Mouse (Mus musculus) midbrain, postnatal 0 days (tissue): ENCODE data around the gene Tdp2. TPM values are rescaled to one million over a fixed set of nuclear protein-coding genes. Genes with fewer than 3 reads are reported as not detected.

Experiments
- ATAC-seq: fragments of 200-750 bp; cut with Nextera tagmentation; 2 replicates; pipeline ENCODE4 v1.8.0; 2017; ENCODE audit warnings: moderate number of reproducible peaks, mild to moderate bottlenecking, moderate TSS enrichment, moderate library complexity; ENCODE audit not compliant: low FRiP score
- DNase-seq: peaks from one replicate; pipeline ENCODE4 v3.0.0-alpha.2; 2015; ENCODE audit warnings: low spot score
- H3K27ac ChIP-seq: fragments of 300-500 bp; sonication (generic); 2 replicates; pipeline ENCODE4 v1.5.1; 2014; ENCODE audit warnings: low read depth, mild to moderate bottlenecking, low read length, mixed read lengths
- H3K27me3 ChIP-seq: fragments of 300-500 bp; sonication (generic); 2 replicates; pipeline ENCODE4 v1.6.1; 2014; ENCODE audit warnings: low read length, control low read depth, mixed read lengths; ENCODE audit not compliant: insufficient read depth
- H3K36me3 ChIP-seq: fragments of 300-500 bp; sonication (generic); 2 replicates; pipeline ENCODE4 v1.6.1; 2014; ENCODE audit warnings: low read length, control low read depth, mixed read lengths; ENCODE audit not compliant: insufficient read depth
- H3K4me1 ChIP-seq: fragments of 300-500 bp; sonication (generic); 2 replicates; pipeline ENCODE4 v1.6.1; 2014; ENCODE audit warnings: mild to moderate bottlenecking, control low read depth, antibody characterized with exemption, low read length, mixed read lengths; ENCODE audit not compliant: insufficient read depth
- H3K4me2 ChIP-seq: fragments of 300-500 bp; sonication (generic); 2 replicates; pipeline ENCODE4 v1.6.1; 2014; ENCODE audit warnings: low read depth, mild to moderate bottlenecking, low read length, mixed read lengths; ENCODE audit not compliant: poor library complexity, severe bottlenecking
- H3K4me3 ChIP-seq: fragments of 300-500 bp; sonication (generic); 2 replicates; pipeline ENCODE4 v1.5.1; 2014; ENCODE audit warnings: low read depth, mild to moderate bottlenecking, low read length, moderate library complexity
- H3K9ac ChIP-seq: fragments of 300-500 bp; sonication (generic); replicated peaks from 2 replicates; pipeline ENCODE4 v1.6.1; 2014; ENCODE audit warnings: mild to moderate bottlenecking, low read length, moderate library complexity, mixed read lengths; ENCODE audit not compliant: poor library complexity, severe bottlenecking
- H3K9me3 ChIP-seq: fragments of 300-500 bp; sonication (generic); 2 replicates; pipeline ENCODE4 v1.6.1; 2016; ENCODE audit warnings: low read length, control low read depth
- CTCF ChIP-seq: IDR thresholded peaks from 2 replicates; pipeline ENCODE4 v1.5.1; 2016; ENCODE audit warnings: antibody characterized with exemption, mild to moderate bottlenecking
- WGBS: fragments of 180-500 bp; shearing (Covaris S2); extraction: QIAGEN DNeasy Blood & Tissue Kit; methylation state at CpG from one replicate; pipeline ENCODE4 v1.1.7; 2014; 5-methylcytosine and 5-hydroxymethylcytosine counted together
- polyA plus RNA-seq: library from polyadenylated mRNA; unstranded; fragments of >200 nt; fragmentation: Nextera tagmentation; extraction: Ambion mirVana; gene quantifications from 2 replicates; pipeline ENCODE4 v1.2.1, GENCODE M21; 2015
- total RNA-seq: library from RNA; depleted of rRNA; stranded (reverse); fragments of >200 nt; gene quantifications from 2 replicates; pipeline ENCODE4 v1.2.3, GENCODE M21; 2014; rRNA removed

Gene Tdp2
- total RNA-seq: 26.6 and 27.0 TPM in 2 replicates
- 25.5 and 28.5 TPM in 2 replicates for polyA plus RNA-seq

GRCm38 (mm10) chr13:24831353-24832130 lies at the start of gene Tdp2, which contains the start of gene Acot13:
Gene Tdp2, plus strand, starts transcription at chr13:24831679.
Gene Acot13, minus strand, starts transcription at chr13:24831540.
- peak; percentile 96 for ATAC-seq
- WGBS: under 1% methylated on average over 78 of the region's 90 CpGs

GRCm38 (mm10) chr13:24781916-24782315 lies 49.6 kb upstream of the Tdp2 start:
- DNase-seq (peak; percentile 43), ATAC-seq (no peak)
- Histone ChIP-seq H3K4me1 (no peaks in the 10 kb centered on the region), H3K36me3 (no peaks in the 10 kb centered on the region), H3K9me3 (no peaks in the 10 kb centered on the region), H3K27me3 (no peaks in the 10 kb centered on the region), H3K27ac (no peak overlapping the region), H3K4me2 (no peak overlapping the region), H3K9ac (no peak overlapping the region), H3K4me3 (no peak overlapping the region)
- WGBS: 61% methylated on average over 5 of the region's 5 CpGs
- TF ChIP-seq CTCF: no peak

More at GRCm38 (mm10) chr13:24831353-24832130, at the start of gene Tdp2, which contains the start of gene Acot13:
- H3K9me3 ChIP-seq: no peaks in the 10 kb centered on the region
- peak within 1 kb of the TSS; percentile 71 for H3K27ac ChIP-seq
- H3K4me1 ChIP-seq: peaks cover 7% of the 10 kb centered on the region; the same call in 1 of the 2 replicates
- no peaks in the 10 kb centered on the region for H3K27me3 ChIP-seq
- peak; percentile 33 for TF ChIP-seq CTCF
- H3K9ac ChIP-seq: peak within 1 kb of the TSS; percentile 71
- H3K4me2 ChIP-seq: peak within 1 kb of the TSS; percentile 86
- no peaks in the 10 kb centered on the region for H3K36me3 ChIP-seq
- peak within 1 kb of the TSS; percentile 72 for H3K4me3 ChIP-seq
- peak; percentile 97 for DNase-seq

GRCm38 (mm10) chr13:24786014-24786490 lies 45.4 kb upstream of the Tdp2 start:
- Histone ChIP-seq H3K4me3 (no peak overlapping the region), H3K9me3 (no peaks in the 10 kb centered on the region), H3K36me3 (no peaks in the 10 kb centered on the region), H3K9ac (no peak overlapping the region), H3K27ac (no peak overlapping the region), H3K4me2 (no peak overlapping the region), H3K4me1 (no peaks in the 10 kb centered on the region), H3K27me3 (no peaks in the 10 kb centered on the region)
- DNase-seq (peak; percentile 38), ATAC-seq (no peak)
- 39% methylated on average over 11 of the region's 11 CpGs for WGBS
- no peak for TF ChIP-seq CTCF

GRCm38 (mm10) chr13:24787477-24787876 lies 44.0 kb upstream of the Tdp2 start:
- no peak for DNase-seq
- no peak overlapping the region for H3K9ac ChIP-seq
- no peak overlapping the region for H3K27ac ChIP-seq
- no peak overlapping the region for H3K4me3 ChIP-seq
- H3K4me1 ChIP-seq: no peaks in the 10 kb centered on the region
- no peaks in the 10 kb centered on the region for H3K36me3 ChIP-seq
- no peaks in the 10 kb centered on the region for H3K9me3 ChIP-seq
- H3K4me2 ChIP-seq: no peak overlapping the region
- no peak for TF ChIP-seq CTCF
- WGBS: 92% methylated on average over 5 of the region's 5 CpGs
- H3K27me3 ChIP-seq: no peaks in the 10 kb centered on the region
- ATAC-seq: no peak

GRCm38 (mm10) chr13:24791349-24791748 lies 40.1 kb upstream of the Tdp2 start:
- Histone ChIP-seq H3K9ac (no peak overlapping the region), H3K4me3 (no peak overlapping the region), H3K36me3 (no peaks in the 10 kb centered on the region), H3K4me2 (no peak overlapping the region), H3K9me3 (no peaks in the 10 kb centered on the region), H3K4me1 (no peaks in the 10 kb centered on the region), H3K27me3 (no peaks in the 10 kb centered on the region), H3K27ac (no peak overlapping the region)
- 68% methylated on average over 2 of the region's 2 CpGs for WGBS
- DNase-seq (no peak), ATAC-seq (no peak)
- TF ChIP-seq CTCF: no peak

GRCm38 (mm10) chr13:24792411-24793045 lies 39.0 kb upstream of the Tdp2 start:
- ATAC-seq (no peak), DNase-seq (no peak)
- H3K27ac ChIP-seq: no peak overlapping the region
- no peaks in the 10 kb centered on the region for H3K4me1 ChIP-seq
- no peaks in the 10 kb centered on the region for H3K27me3 ChIP-seq
- TF ChIP-seq CTCF: no peak
- no peak overlapping the region for H3K4me3 ChIP-seq
- 93% methylated on average over 9 of the region's 9 CpGs for WGBS
- no peaks in the 10 kb centered on the region for H3K36me3 ChIP-seq
- H3K4me2 ChIP-seq: no peak overlapping the region
- H3K9me3 ChIP-seq: no peaks in the 10 kb centered on the region
- H3K9ac ChIP-seq: no peak overlapping the region
